Mouse (Mus musculus) subcutaneous adipose tissue, adult 2 months (tissue): ENCODE measurements around the gene Gm12258. TPM values are rescaled to one million over a fixed set of nuclear protein-coding genes. Genes with fewer than 3 reads are reported as not detected.

Source experiments
- polyA plus RNA-seq: library from polyadenylated mRNA; depleted of rRNA; stranded (reverse); fragments of >200 nt; gene quantifications from 2 replicates; pipeline ENCODE4 v1.2.3, GENCODE M21; 2012; ENCODE audit warnings: low replicate concordance; rRNA removed

Gene Gm12258
- polyA plus RNA-seq = 4.3 and 5.5 TPM in 2 replicates

GRCm38 (mm10) chr11:58846919-58847461 is at the start of gene Gm12258:
Gene Gm12258 (plus strand): TSS chr11:58847158.

GRCm38 (mm10) chr11:58801558-58802228 is 45.3 kb upstream of the Gm12258 start, which contains the start of gene Fam183b:
Gene Fam183b (minus strand): TSS chr11:58801960.

GRCm38 (mm10) chr11:58814700-58815099 is 32.3 kb upstream of the Gm12258 start, which contains the start of gene Olfr313:
Gene Olfr313 (plus strand): TSS chr11:58815000.

GRCm38 (mm10) chr11:58828937-58829336 is 18.0 kb upstream of the Gm12258 start, which contains the start of gene Olfr312:
Gene Olfr312 (plus strand): TSS chr11:58829237.

GRCm38 (mm10) chr11:58838951-58839350 is 8.0 kb upstream of the Gm12258 start, which contains the start of gene Olfr311:
Gene Olfr311 (plus strand): TSS chr11:58839251.

GRCm38 (mm10) chr11:58867039-58867953 is 20.3 kb downstream of the Gm12258 start, which contains the start of gene 2810021J22Rik:
Gene 2810021J22Rik (plus strand): TSS chr11:58867216.

GRCm38 (mm10) chr11:58903511-58904409 is 56.8 kb downstream of the Gm12258 start, which contains the start of gene Zfp39:
Gene Zfp39 (minus strand): TSS chr11:58904225.

Other genes starting within 250 kb of the Gm12258 start
- gene 2210407C18Rik, start 231.1 kb upstream of the Gm12258 start, polyA plus RNA-seq = 1.3 TPM in 1 of 2 replicates, not detected in the other
- not detected in 2 replicates for gene Olfr323, start 216.7 kb upstream of the Gm12258 start, polyA plus RNA-seq
- gene Trim58, start 206.7 kb upstream of the Gm12258 start, polyA plus RNA-seq = 0.17 TPM in 1 of 2 replicates, not detected in the other
- gene Olfr322, start 188.4 kb upstream of the Gm12258 start, polyA plus RNA-seq = not detected in 2 replicates
- not detected in 2 replicates for gene Olfr320, start 166.1 kb upstream of the Gm12258 start, polyA plus RNA-seq
- gene Olfr319, start 148.0 kb upstream of the Gm12258 start, polyA plus RNA-seq = not detected in 2 replicates
- gene Olfr318, start 123.1 kb upstream of the Gm12258 start, polyA plus RNA-seq = not detected in 2 replicates
- not detected in 2 replicates for gene Olfr317, start 107.9 kb upstream of the Gm12258 start, polyA plus RNA-seq
- gene Olfr316, start 94.4 kb upstream of the Gm12258 start, polyA plus RNA-seq = not detected in 2 replicates
- not detected in 2 replicates for gene Olfr315, start 74.0 kb upstream of the Gm12258 start, polyA plus RNA-seq
- not detected in 2 replicates for gene Olfr314, start 64.2 kb upstream of the Gm12258 start, polyA plus RNA-seq
- 0.37 and 2.4 TPM in 2 replicates for gene Fam183b, start 45.2 kb upstream of the Gm12258 start, polyA plus RNA-seq
- not detected in 2 replicates for gene Olfr313, start 32.2 kb upstream of the Gm12258 start, polyA plus RNA-seq
- gene Olfr312, start 17.9 kb upstream of the Gm12258 start, polyA plus RNA-seq = not detected in 2 replicates
- not detected in 2 replicates for gene Olfr311, start 7.9 kb upstream of the Gm12258 start, polyA plus RNA-seq
- gene 2810021J22Rik, start 20.1 kb downstream of the Gm12258 start, polyA plus RNA-seq = 4.6 and 5.1 TPM in 2 replicates
- 1.4 and 2.0 TPM in 2 replicates for gene Zfp39, start 57.1 kb downstream of the Gm12258 start, polyA plus RNA-seq
- gene Btnl10, start 70.8 kb downstream of the Gm12258 start, polyA plus RNA-seq = not detected in 2 replicates
- gene Rnf187, start 91.8 kb downstream of the Gm12258 start, polyA plus RNA-seq = 169 and 254 TPM in 2 replicates
- gene Hist3h2ba, start 101.8 kb downstream of the Gm12258 start, polyA plus RNA-seq = 0.99 and 6.7 TPM in 2 replicates
- 13.4 and 31.4 TPM in 2 replicates for gene Hist3h2a, start 107.5 kb downstream of the Gm12258 start, polyA plus RNA-seq
- 0.36 and 0.82 TPM in 2 replicates for gene Trim17, start 107.5 kb downstream of the Gm12258 start, polyA plus RNA-seq
- gene Trim11, start 130.9 kb downstream of the Gm12258 start, polyA plus RNA-seq = 18.3 and 30.5 TPM in 2 replicates